Mouse (Mus musculus) stomach, embryonic 16.5 days (tissue): ENCODE data around the gene Nipal3. TPM values are rescaled to one million over a fixed set of nuclear protein-coding genes. Genes with fewer than 3 reads are reported as not detected.

Source experiments
- ATAC-seq: fragments of 200-750 bp; cut with Nextera tagmentation; 2 replicates; pipeline ENCODE4 v1.8.0; 2017; ENCODE audit warnings: moderate number of reproducible peaks, moderate TSS enrichment; ENCODE audit not compliant: insufficient read depth, low FRiP score
- H3K27ac ChIP-seq: fragments of 300-500 bp; sonication (generic); 2 replicates; pipeline ENCODE4 v1.5.1; 2014; ENCODE audit warnings: low read length
- H3K27me3 ChIP-seq: fragments of 300-500 bp; sonication (generic); 2 replicates; pipeline ENCODE4 v1.6.1; 2014; ENCODE audit warnings: low read length, control low read depth, mixed read lengths; ENCODE audit not compliant: control insufficient read depth, insufficient read depth
- H3K36me3 ChIP-seq: fragments of 300-500 bp; sonication (generic); 2 replicates; pipeline ENCODE4 v1.6.1; 2014; ENCODE audit warnings: low read length; ENCODE audit not compliant: control insufficient read depth, insufficient read depth
- H3K4me1 ChIP-seq: fragments of 300-500 bp; sonication (generic); 2 replicates; pipeline ENCODE4 v1.6.1; 2014; ENCODE audit warnings: low read length, control low read depth, mixed read lengths; ENCODE audit not compliant: control insufficient read depth, insufficient read depth
- H3K4me2 ChIP-seq: fragments of 300-500 bp; sonication (generic); 2 replicates; pipeline ENCODE4 v1.6.1; 2014; ENCODE audit warnings: low read depth, low read length, mixed read lengths
- H3K4me3 ChIP-seq: fragments of 300-500 bp; sonication (generic); replicated peaks from 2 replicates; pipeline ENCODE4 v1.5.1; 2014; ENCODE audit warnings: mild to moderate bottlenecking, low read length
- H3K9ac ChIP-seq: fragments of 300-500 bp; sonication (generic); 2 replicates; pipeline ENCODE4 v1.6.1; 2014; ENCODE audit warnings: low read length
- H3K9me3 ChIP-seq: fragments of 300-500 bp; sonication (generic); replicated peaks from 2 replicates; pipeline ENCODE4 v1.6.1; 2016; ENCODE audit warnings: low read length, control low read depth; ENCODE audit not compliant: control insufficient read depth
- WGBS: fragments of 180-500 bp; shearing (Covaris S2); extraction: QIAGEN DNeasy Blood & Tissue Kit; methylation state at CpG from one replicate; pipeline ENCODE4 v1.1.7; 2014; 5-methylcytosine and 5-hydroxymethylcytosine counted together
- polyA plus RNA-seq: library from polyadenylated mRNA; unstranded; fragments of >200 nt; fragmentation: Nextera tagmentation; extraction: Ambion mirVana; gene quantifications from 2 replicates; pipeline ENCODE4 v1.2.1, GENCODE M21; 2015

Gene Nipal3
- polyA plus RNA-seq, 1 experiment from 2014 or later, result 4.7 TPM

DNA sequence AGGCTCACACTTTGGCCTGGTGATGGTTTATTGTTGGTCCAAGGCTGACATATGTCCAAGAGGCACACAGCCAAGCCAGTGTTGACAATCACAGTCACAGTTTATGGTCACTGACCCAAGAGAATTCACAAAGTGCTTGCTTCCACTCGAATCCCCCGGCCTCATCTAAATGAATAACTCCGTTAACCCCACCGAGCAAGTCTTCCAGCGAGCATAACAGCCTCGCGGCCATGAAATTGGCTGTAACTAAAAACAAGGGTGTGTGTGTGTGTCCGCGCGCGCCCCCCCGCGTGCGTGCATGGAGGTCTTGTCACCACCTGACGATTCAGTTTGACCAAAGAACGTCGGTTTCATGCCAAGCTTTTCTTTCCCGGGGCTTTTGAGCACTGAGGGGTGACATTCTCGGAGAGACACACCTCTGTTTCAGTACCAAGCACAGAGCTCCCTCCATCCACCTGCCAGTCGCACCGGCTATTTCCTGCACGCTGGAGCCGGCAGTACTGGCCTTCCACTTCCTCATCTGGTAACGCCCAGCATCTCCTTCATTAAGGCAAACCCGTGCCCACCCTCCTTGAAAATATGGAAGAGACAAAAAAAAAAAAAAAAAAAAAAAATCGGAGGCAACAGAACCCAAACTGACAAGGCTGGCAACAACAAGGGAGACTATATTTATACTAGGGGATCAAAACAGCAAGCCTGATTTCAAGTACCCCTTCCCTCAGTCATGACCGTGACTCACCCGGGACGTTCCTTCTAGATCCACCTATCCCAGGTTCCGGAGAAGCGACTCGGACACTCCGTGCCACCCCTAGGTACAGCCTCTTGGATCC is 932 bp downstream of the Nipal3 start:
- 2% methylated on average over 33 of the region's 33 CpGs for WGBS

DNA sequence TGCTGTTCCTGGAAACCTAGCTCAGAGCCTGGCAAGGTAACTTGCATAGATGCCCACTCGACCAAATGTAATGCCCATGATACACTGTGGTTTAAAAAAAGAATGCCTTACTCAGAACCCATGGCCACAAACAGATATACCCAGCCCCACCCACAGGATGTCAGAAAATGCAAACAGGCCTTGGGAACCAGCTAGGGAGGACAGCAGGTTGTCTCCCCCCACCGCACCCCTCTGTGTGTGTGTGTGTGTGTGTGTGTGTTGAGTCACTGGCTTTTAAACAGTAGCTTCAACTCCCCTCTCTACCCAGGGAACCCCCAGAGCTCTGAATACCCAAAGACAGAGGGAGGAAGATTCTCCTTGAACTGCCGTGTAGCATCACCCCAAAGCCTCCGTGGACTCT is 1.6 kb downstream of the Nipal3 start:
- 39% methylated on average over 4 of the region's 4 CpGs for WGBS
- Histone ChIP-seq H3K27ac (no peak overlapping the region), H3K4me1 (0 out of 2 replicates have a peak, but pooled peaks cover 5% of the 10 kb centered on the region), H3K4me3 (peak overlapping the region; percentile 68), H3K27me3 (no peaks in the 10 kb centered on the region), H3K36me3 (no peaks in the 10 kb centered on the region; the same call in 1 of the 2 replicates), H3K9me3 (no peaks in the 10 kb centered on the region), H3K9ac (peak overlapping the region; percentile 67; the same call in 1 of the 2 replicates), H3K4me2 (peak overlapping the region; percentile 78)
- ATAC-seq, result no peak

More for the DNA sequence above, 932 bp downstream of the Nipal3 start:
- H3K36me3 ChIP-seq, result no peaks in the 10 kb centered on the region; the same call in 1 of the 2 replicates
- peak overlapping the region; percentile 78 for H3K4me2 ChIP-seq
- H3K4me1 ChIP-seq, result 0 out of 2 replicates have a peak, but pooled peaks cover 5% of the 10 kb centered on the region
- peak overlapping the region; percentile 12 for H3K27ac ChIP-seq
- peak overlapping the region; percentile 68 for H3K4me3 ChIP-seq
- H3K9me3 ChIP-seq, result no peaks in the 10 kb centered on the region
- H3K9ac ChIP-seq, result peak overlapping the region; percentile 67
- H3K27me3 ChIP-seq, result no peaks in the 10 kb centered on the region
- no peak for ATAC-seq

- no peaks in the 10 kb centered on the region for H3K9me3 ChIP-seq
- no peak for ATAC-seq
- 86% methylated on average over 7 of the region's 7 CpGs for WGBS
- H3K4me1 ChIP-seq, result peaks cover 8% of the 10 kb centered on the region
- no peak overlapping the region for H3K27ac ChIP-seq
- H3K4me3 ChIP-seq, result no peak overlapping the region
- H3K9ac ChIP-seq, result no peak overlapping the region
- H3K4me2 ChIP-seq, result no peak overlapping the region
- no peaks in the 10 kb centered on the region for H3K27me3 ChIP-seq
- H3K36me3 ChIP-seq, result no peaks in the 10 kb centered on the region; the same call in 1 of the 2 replicates
Measured at GRCm38 (mm10) chr4:135489256-135489655, 5.6 kb downstream of the Nipal3 start.

GRCm38 (mm10) chr4:135486352-135486751 is 8.5 kb downstream of the Nipal3 start:
- H3K9me3 ChIP-seq, result no peaks in the 10 kb centered on the region
- ATAC-seq, result no peak
- no peak overlapping the region for H3K4me2 ChIP-seq
- no peak overlapping the region for H3K9ac ChIP-seq
- WGBS, result 90% methylated on average over 11 of the region's 11 CpGs
- H3K27ac ChIP-seq, result no peak overlapping the region
- no peak overlapping the region for H3K4me3 ChIP-seq
- H3K4me1 ChIP-seq, result peaks cover 3% of the 10 kb centered on the region
- no peaks in the 10 kb centered on the region for H3K27me3 ChIP-seq
- no peaks in the 10 kb centered on the region; the same call in 1 of the 2 replicates for H3K36me3 ChIP-seq

DNA sequence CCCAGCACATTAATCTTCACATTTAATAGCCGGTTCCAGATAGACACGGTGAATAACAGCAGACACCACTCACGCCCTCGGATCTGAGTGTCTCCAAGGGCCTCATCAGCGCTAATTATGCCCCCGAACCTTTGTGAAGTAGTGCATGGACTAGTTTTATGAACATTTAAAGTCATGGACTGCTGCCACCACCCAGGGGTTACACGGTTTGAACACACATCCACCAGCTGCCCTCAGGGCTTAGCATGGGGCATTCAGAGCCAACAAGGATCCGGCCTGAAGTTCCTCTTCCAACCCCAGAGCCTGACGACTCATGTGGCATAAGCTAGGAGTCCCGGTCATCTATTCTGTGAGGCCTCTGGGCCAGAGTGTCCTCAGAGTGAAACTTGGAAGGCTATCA is 9.8 kb downstream of the Nipal3 start:
- Histone ChIP-seq H3K9ac (no peak overlapping the region), H3K4me2 (no peak overlapping the region), H3K36me3 (no peaks in the 10 kb centered on the region; the same call in 1 of the 2 replicates), H3K4me1 (peaks cover 3% of the 10 kb centered on the region), H3K27me3 (no peaks in the 10 kb centered on the region), H3K9me3 (no peaks in the 10 kb centered on the region), H3K27ac (no peak overlapping the region; the same call in 1 of the 2 replicates), H3K4me3 (no peak overlapping the region)
- WGBS, result 52% methylated on average over 10 of the region's 10 CpGs
- no peak for ATAC-seq

DNA sequence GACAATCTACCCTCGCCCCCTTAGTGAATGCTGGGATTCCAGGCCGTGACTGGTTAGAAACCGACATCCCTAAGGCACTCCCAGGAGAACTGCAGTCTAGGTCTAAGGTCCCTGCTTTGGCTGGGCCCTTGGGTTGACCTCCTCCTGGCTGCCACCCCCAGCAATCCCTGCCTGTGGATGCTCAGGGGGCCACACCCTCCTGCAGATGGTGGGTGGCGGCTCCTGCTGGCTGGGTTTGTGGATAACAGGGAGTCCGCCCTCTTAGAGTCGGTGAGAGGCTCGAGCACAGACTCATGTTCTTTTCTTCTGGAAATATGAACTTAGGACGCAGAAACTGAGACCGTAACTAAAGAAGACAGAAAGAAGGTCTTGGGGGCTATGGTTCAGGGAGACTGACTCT is 14.5 kb downstream of the Nipal3 start:
- no peak for ATAC-seq
- Histone ChIP-seq H3K36me3 (no peaks in the 10 kb centered on the region), H3K4me3 (no peak overlapping the region), H3K4me2 (no peak overlapping the region), H3K27ac (no peak overlapping the region), H3K27me3 (no peaks in the 10 kb centered on the region), H3K9ac (no peak overlapping the region), H3K9me3 (no peaks in the 10 kb centered on the region), H3K4me1 (peaks cover 3% of the 10 kb centered on the region)
- WGBS, result 71% methylated on average over 9 of the region's 9 CpGs

- Histone ChIP-seq H3K27me3 (no peaks in the 10 kb centered on the region), H3K27ac (no peak overlapping the region), H3K4me1 (no peaks in the 10 kb centered on the region), H3K9me3 (no peaks in the 10 kb centered on the region), H3K4me3 (no peak overlapping the region), H3K36me3 (no peaks in the 10 kb centered on the region), H3K9ac (no peak overlapping the region), H3K4me2 (no peak overlapping the region)
- no peak for ATAC-seq
- WGBS, result 77% methylated on average over 10 of the region's 10 CpGs
Measured at GRCm38 (mm10) chr4:135477851-135478250, 17.0 kb downstream of the Nipal3 start.

DNA sequence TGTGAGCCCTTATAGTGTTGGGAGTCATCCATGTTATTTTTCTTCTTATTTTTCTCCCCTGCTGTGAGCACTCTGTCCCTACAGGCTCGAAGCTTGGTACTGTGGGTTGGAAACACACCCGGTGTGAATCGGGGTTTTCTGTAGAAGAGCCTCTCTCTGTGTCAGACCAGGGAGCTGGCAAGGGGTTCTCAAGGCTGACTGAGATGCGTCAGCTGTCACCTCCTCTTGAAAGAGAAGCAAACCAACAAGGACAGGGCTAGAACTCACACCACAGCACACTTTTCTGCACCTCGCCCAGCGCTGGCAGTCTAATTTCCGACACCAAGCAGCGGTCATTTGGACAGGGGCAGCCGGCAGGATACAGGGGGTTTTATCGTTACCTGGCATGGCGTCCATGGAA is 31.4 kb downstream of the Nipal3 start:
- Histone ChIP-seq H3K9me3 (no peaks in the 10 kb centered on the region), H3K36me3 (no peaks in the 10 kb centered on the region), H3K27ac (no peak overlapping the region), H3K4me2 (no peak overlapping the region), H3K4me1 (no peaks in the 10 kb centered on the region), H3K4me3 (no peak overlapping the region), H3K27me3 (no peaks in the 10 kb centered on the region), H3K9ac (no peak overlapping the region)
- no peak for ATAC-seq
- WGBS, result 95% methylated on average over 11 of the region's 11 CpGs

DNA sequence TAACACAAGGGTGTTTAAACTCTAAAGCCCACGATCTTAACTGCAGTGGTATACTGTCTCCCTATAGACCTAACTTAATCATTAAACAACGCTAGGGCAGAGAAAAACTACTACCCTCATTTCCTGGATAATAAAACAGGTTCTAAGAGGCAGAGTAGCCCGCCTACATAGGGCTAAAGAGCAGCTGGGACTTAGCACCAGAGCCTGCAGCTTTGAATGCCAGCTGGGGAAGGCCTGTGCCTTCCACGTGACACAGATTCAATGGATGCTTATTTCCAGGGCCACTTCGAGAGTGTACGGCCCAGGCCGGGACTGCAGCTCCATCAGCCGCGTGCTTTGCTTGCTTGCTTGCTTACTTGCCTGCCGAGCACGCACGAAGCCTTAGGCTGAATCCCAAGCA is 41.3 kb downstream of the Nipal3 start:
- no peak overlapping the region for H3K4me2 ChIP-seq
- no peaks in the 10 kb centered on the region for H3K9me3 ChIP-seq
- no peaks in the 10 kb centered on the region for H3K36me3 ChIP-seq
- H3K27me3 ChIP-seq, result no peaks in the 10 kb centered on the region
- H3K9ac ChIP-seq, result no peak overlapping the region
- peak; percentile 54; the same call in 1 of the 2 replicates for ATAC-seq
- peaks cover 14% of the 10 kb centered on the region for H3K4me1 ChIP-seq
- 0 out of 2 replicates have a peak overlapping the region, but pooled peaks have one; percentile 35 for H3K27ac ChIP-seq
- H3K4me3 ChIP-seq, result no peak overlapping the region
- WGBS, result 57% methylated on average over 12 of the region's 12 CpGs
